Mouse (Mus musculus) frontal cortex, postnatal 36 days (tissue): ENCODE results near the gene Sipa1l1.

ENCODE experiments used
- DNase-seq, 2 experiments: peaks; one replicate each; pipeline ENCODE4 v3.0.0; 2022; ENCODE audit warnings: low spot score in 2 of 2

Gene Sipa1l1

GRCm38 (mm10) chr12:82294906-82295887 lies 126.1 kb downstream of the Sipa1l1 start:
- no peak for DNase-seq

- DNase-seq, result no peak
Measured at GRCm38 (mm10) chr12:82296276-82296675, 127.2 kb downstream of the Sipa1l1 start.

GRCm38 (mm10) chr12:82297196-82297595 lies 128.1 kb downstream of the Sipa1l1 start:
- no peak for DNase-seq

GRCm38 (mm10) chr12:82298662-82299460 lies 129.7 kb downstream of the Sipa1l1 start:
- no peak for DNase-seq

GRCm38 (mm10) chr12:82304140-82304539 lies 135.0 kb downstream of the Sipa1l1 start:
- DNase-seq, result no peak

- DNase-seq, result no peak
Measured at GRCm38 (mm10) chr12:82306035-82306434, 136.9 kb downstream of the Sipa1l1 start.

GRCm38 (mm10) chr12:82311593-82311992 lies 142.5 kb downstream of the Sipa1l1 start:
- DNase-seq, result no peak

- DNase-seq, result no peak
Measured at GRCm38 (mm10) chr12:82312091-82312820, 143.1 kb downstream of the Sipa1l1 start.

- DNase-seq, result no peak
Measured at GRCm38 (mm10) chr12:82313091-82313490, 144.0 kb downstream of the Sipa1l1 start.

- no peak for DNase-seq
Measured at GRCm38 (mm10) chr12:82319436-82320131, 150.5 kb downstream of the Sipa1l1 start.

- DNase-seq, result no peak
Measured at GRCm38 (mm10) chr12:82320204-82320603, 151.1 kb downstream of the Sipa1l1 start.

GRCm38 (mm10) chr12:82321397-82321796 lies 152.3 kb downstream of the Sipa1l1 start:
- DNase-seq, result no peak

- DNase-seq, result no peak
Measured at GRCm38 (mm10) chr12:82321855-82322254, 152.7 kb downstream of the Sipa1l1 start.

GRCm38 (mm10) chr12:82322759-82323451 lies 153.8 kb downstream of the Sipa1l1 start:
- DNase-seq, result no peak

- DNase-seq, result no peak
Measured at GRCm38 (mm10) chr12:82324621-82325020, 155.5 kb downstream of the Sipa1l1 start.

GRCm38 (mm10) chr12:82325502-82325901 lies 156.4 kb downstream of the Sipa1l1 start:
- no peak for DNase-seq

GRCm38 (mm10) chr12:82326438-82326837 lies 157.3 kb downstream of the Sipa1l1 start:
- no peak for DNase-seq

- DNase-seq, result no peak
Measured at GRCm38 (mm10) chr12:82328112-82328511, 159.0 kb downstream of the Sipa1l1 start.

- DNase-seq, result no peak
Measured at GRCm38 (mm10) chr12:82332836-82333614, 163.9 kb downstream of the Sipa1l1 start.

- DNase-seq, result no peak
Measured at GRCm38 (mm10) chr12:82333999-82334398, 164.9 kb downstream of the Sipa1l1 start.
